Mouse (Mus musculus): ENCODE measurements around the gene Tnfrsf8.
"Not testable (repeated sequence)": the region's sequence is repeated elsewhere in the genome, so short reads cannot be mapped to it uniquely, and the experiment has no call there.

Gene Tnfrsf8

GRCm38 (mm10) chr4:145306422-145306821 lies 8.5 kb downstream of the Tnfrsf8 start:
- DNase-seq, result no peak

- not testable (repeated sequence) for DNase-seq
Measured at GRCm38 (mm10) chr4:145305661-145306362, 9.2 kb downstream of the Tnfrsf8 start.

GRCm38 (mm10) chr4:145304109-145304508 lies 10.9 kb downstream of the Tnfrsf8 start:
- DNase-seq, result no peak

- DNase-seq, result no peak
Measured at GRCm38 (mm10) chr4:145302106-145302505, 12.9 kb downstream of the Tnfrsf8 start.

- DNase-seq, result peak in 1 of 2 experiments; percentile 24
Measured at GRCm38 (mm10) chr4:145300210-145300927, 14.6 kb downstream of the Tnfrsf8 start.

- no peak for DNase-seq
Measured at GRCm38 (mm10) chr4:145299355-145299754, 15.6 kb downstream of the Tnfrsf8 start.

- no peak for DNase-seq
Measured at GRCm38 (mm10) chr4:145298846-145299245, 16.1 kb downstream of the Tnfrsf8 start.

- DNase-seq, result peak; percentile 47 to 86
Measured at GRCm38 (mm10) chr4:145295589-145296300, 19.2 kb downstream of the Tnfrsf8 start.

GRCm38 (mm10) chr4:145294588-145294987 lies 20.4 kb downstream of the Tnfrsf8 start:
- DNase-seq, result no peak

- peak; percentile 74 to 84 for DNase-seq
Measured at GRCm38 (mm10) chr4:145286369-145287120, 28.4 kb downstream of the Tnfrsf8 start.

GRCm38 (mm10) chr4:145284675-145285074 lies 30.3 kb downstream of the Tnfrsf8 start:
- DNase-seq, result no peak

GRCm38 (mm10) chr4:145283441-145283840 lies 31.5 kb downstream of the Tnfrsf8 start:
- DNase-seq, result no peak

GRCm38 (mm10) chr4:145280966-145281365 lies 34.0 kb downstream of the Tnfrsf8 start:
- DNase-seq, result peak; percentile 84 to 93

GRCm38 (mm10) chr4:145278724-145279370 lies 36.1 kb downstream of the Tnfrsf8 start:
- peak in 1 of 2 experiments; percentile 23 for DNase-seq

GRCm38 (mm10) chr4:145278231-145278630 lies 36.7 kb downstream of the Tnfrsf8 start:
- no peak for DNase-seq

GRCm38 (mm10) chr4:145276368-145277249 lies 38.4 kb downstream of the Tnfrsf8 start:
- DNase-seq, result no peak

GRCm38 (mm10) chr4:145274887-145275286 lies 40.1 kb downstream of the Tnfrsf8 start:
- no peak for DNase-seq

- DNase-seq, result no peak
Measured at GRCm38 (mm10) chr4:145273923-145274322, 41.0 kb downstream of the Tnfrsf8 start.

- DNase-seq, result peak in 1 of 2 experiments; percentile 5
Measured at GRCm38 (mm10) chr4:145272763-145273162, 42.2 kb downstream of the Tnfrsf8 start.

- no peak for DNase-seq
Measured at GRCm38 (mm10) chr4:145271634-145272033, 43.3 kb downstream of the Tnfrsf8 start.

GRCm38 (mm10) chr4:145270136-145270535 lies 44.8 kb downstream of the Tnfrsf8 start:
- no peak for DNase-seq

Measured in kidney, postnatal 36 days (tissue).